Mouse (Mus musculus): ENCODE measurements around the gene Elovl5. TPM values are rescaled to one million over a fixed set of nuclear protein-coding genes. Genes with fewer than 3 reads are reported as not detected.

Elovl5 gene
- total and polyA plus RNA-seq, 2 experiments from 2014 or later, result 48.4 to 53.3 TPM

GRCm38 (mm10) chr9:77917622-77918131, 513 bp downstream of the Elovl5 start:
- no peaks in the 10 kb centered on the region for H3K9me3 ChIP-seq (replicated peaks; ENCODE audit: control insufficient read depth, low read length)
- 1% methylated on average over 43 of the region's 45 CpGs for WGBS
- DNase-seq (ENCODE audit: low spot score) (no peak), ATAC-seq (ENCODE audit: insufficient read depth, low read depth) (peak; percentile 42)
- peak overlapping the region; percentile 87 for H3K27ac ChIP-seq (ENCODE audit: low read depth)
- H3K4me1 ChIP-seq (ENCODE audit: control insufficient read depth, insufficient read depth), result peaks cover 13% of the 10 kb centered on the region; the same call in 1 of the 2 replicates
- no peak for TF ChIP-seq CTCF (IDR thresholded peaks at IDR 0.05; ENCODE audit: low read depth)
- no peak for TF ChIP-seq EP300 (IDR thresholded peaks at IDR 0.05; ENCODE audit: low read depth)
- H3K4me2 ChIP-seq (ENCODE audit: low read depth, low read length), result peak overlapping the region; percentile 91
- H3K36me3 ChIP-seq (replicated peaks; ENCODE audit: control insufficient read depth, insufficient read depth, low read length), result 0 out of 2 replicates have a peak, but pooled peaks cover 4% of the 10 kb centered on the region
- peak overlapping the region; percentile 81 for H3K4me3 ChIP-seq (ENCODE audit: low read depth, low read length)
- H3K9ac ChIP-seq (replicated peaks; ENCODE audit: low read depth, low read length), result peak overlapping the region; percentile 79
- H3K27me3 ChIP-seq (ENCODE audit: control insufficient read depth, insufficient read depth, low read length), result no peaks in the 10 kb centered on the region

GRCm38 (mm10) chr9:77918211-77918610, 1.0 kb downstream of the Elovl5 start:
- H3K4me3 ChIP-seq (ENCODE audit: low read depth, low read length), result peak overlapping the region; percentile 81
- H3K4me1 ChIP-seq (ENCODE audit: control insufficient read depth, insufficient read depth), result peaks cover 13% of the 10 kb centered on the region; the same call in 1 of the 2 replicates
- H3K27me3 ChIP-seq (ENCODE audit: control insufficient read depth, insufficient read depth, low read length), result no peaks in the 10 kb centered on the region
- ATAC-seq (ENCODE audit: insufficient read depth, low read depth), result no peak
- peak overlapping the region; percentile 91 for H3K4me2 ChIP-seq (ENCODE audit: low read depth, low read length)
- H3K27ac ChIP-seq (ENCODE audit: low read depth), result peak overlapping the region; percentile 87
- no peak for DNase-seq (ENCODE audit: low spot score)
- H3K9me3 ChIP-seq (replicated peaks; ENCODE audit: control insufficient read depth, low read length), result no peaks in the 10 kb centered on the region
- TF ChIP-seq EP300 (IDR thresholded peaks at IDR 0.05; ENCODE audit: low read depth) (no peak), CTCF (IDR thresholded peaks at IDR 0.05; ENCODE audit: low read depth) (no peak)
- 11% methylated on average over 10 of the region's 10 CpGs for WGBS
- H3K9ac ChIP-seq (replicated peaks; ENCODE audit: low read depth, low read length), result peak overlapping the region; percentile 79
- 0 out of 2 replicates have a peak, but pooled peaks cover 4% of the 10 kb centered on the region for H3K36me3 ChIP-seq (replicated peaks; ENCODE audit: control insufficient read depth, insufficient read depth, low read length)

GRCm38 (mm10) chr9:77918961-77919670, 2.0 kb downstream of the Elovl5 start:
- H3K27ac ChIP-seq (ENCODE audit: low read depth), result no peak overlapping the region
- TF ChIP-seq CTCF (IDR thresholded peaks at IDR 0.05; ENCODE audit: low read depth) (no peak), EP300 (IDR thresholded peaks at IDR 0.05; ENCODE audit: low read depth) (no peak)

DNA sequence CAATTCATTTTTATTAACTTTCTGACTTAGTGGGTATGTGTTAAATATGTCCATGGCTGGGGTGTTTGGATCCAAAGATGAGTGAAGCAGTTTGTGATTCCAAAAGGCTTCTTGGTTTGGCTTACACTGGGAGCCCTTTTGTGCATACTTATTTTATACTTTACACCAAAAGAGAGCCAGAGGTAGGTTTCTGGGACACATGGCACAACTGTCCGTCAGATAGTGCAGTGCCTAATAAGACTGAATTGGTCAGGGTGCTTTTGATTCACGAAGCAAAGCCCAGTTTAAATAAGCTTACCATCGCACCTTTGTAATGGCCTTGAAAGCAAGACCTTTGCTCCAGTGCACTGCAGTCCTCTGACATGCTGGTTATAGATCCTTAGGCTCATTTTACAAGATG, 3.3 kb downstream of the Elovl5 start:
- no peak overlapping the region for H3K9ac ChIP-seq (replicated peaks; ENCODE audit: low read depth, low read length)
- no peak overlapping the region for H3K4me3 ChIP-seq (ENCODE audit: low read depth, low read length)
- no peak for TF ChIP-seq EP300 (IDR thresholded peaks at IDR 0.05; ENCODE audit: low read depth)
- 86% methylated on average over 3 of the region's 3 CpGs for WGBS
- peaks cover 17% of the 10 kb centered on the region for H3K4me1 ChIP-seq (ENCODE audit: control insufficient read depth, insufficient read depth)
- ATAC-seq (ENCODE audit: insufficient read depth, low read depth) (no peak), DNase-seq (ENCODE audit: low spot score) (no peak)
- no peaks in the 10 kb centered on the region for H3K9me3 ChIP-seq (replicated peaks; ENCODE audit: control insufficient read depth, low read length)
- H3K36me3 ChIP-seq (replicated peaks; ENCODE audit: control insufficient read depth, insufficient read depth, low read length), result 0 out of 2 replicates have a peak, but pooled peaks cover 4% of the 10 kb centered on the region
- H3K27me3 ChIP-seq (ENCODE audit: control insufficient read depth, insufficient read depth, low read length), result no peaks in the 10 kb centered on the region
- H3K27ac ChIP-seq (ENCODE audit: low read depth), result no peak overlapping the region
- no peak overlapping the region for H3K4me2 ChIP-seq (ENCODE audit: low read depth, low read length)

More at GRCm38 (mm10) chr9:77918961-77919670, 2.0 kb downstream of the Elovl5 start:
- DNase-seq (ENCODE audit: low spot score), result no peak
- WGBS, result 53% methylated on average over 5 of the region's 5 CpGs
- Histone ChIP-seq H3K27me3 (ENCODE audit: control insufficient read depth, insufficient read depth, low read length) (no peaks in the 10 kb centered on the region), H3K4me1 (ENCODE audit: control insufficient read depth, insufficient read depth) (peaks cover 13% of the 10 kb centered on the region; the same call in 1 of the 2 replicates), H3K4me2 (ENCODE audit: low read depth, low read length) (peak overlapping the region; percentile 91), H3K4me3 (ENCODE audit: low read depth, low read length) (peak overlapping the region; percentile 81), H3K9ac (replicated peaks; ENCODE audit: low read depth, low read length) (no peak overlapping the region), H3K36me3 (replicated peaks; ENCODE audit: control insufficient read depth, insufficient read depth, low read length) (0 out of 2 replicates have a peak, but pooled peaks cover 4% of the 10 kb centered on the region), H3K9me3 (replicated peaks; ENCODE audit: control insufficient read depth, low read length) (no peaks in the 10 kb centered on the region)
- no peak for ATAC-seq (ENCODE audit: insufficient read depth, low read depth)

DNA sequence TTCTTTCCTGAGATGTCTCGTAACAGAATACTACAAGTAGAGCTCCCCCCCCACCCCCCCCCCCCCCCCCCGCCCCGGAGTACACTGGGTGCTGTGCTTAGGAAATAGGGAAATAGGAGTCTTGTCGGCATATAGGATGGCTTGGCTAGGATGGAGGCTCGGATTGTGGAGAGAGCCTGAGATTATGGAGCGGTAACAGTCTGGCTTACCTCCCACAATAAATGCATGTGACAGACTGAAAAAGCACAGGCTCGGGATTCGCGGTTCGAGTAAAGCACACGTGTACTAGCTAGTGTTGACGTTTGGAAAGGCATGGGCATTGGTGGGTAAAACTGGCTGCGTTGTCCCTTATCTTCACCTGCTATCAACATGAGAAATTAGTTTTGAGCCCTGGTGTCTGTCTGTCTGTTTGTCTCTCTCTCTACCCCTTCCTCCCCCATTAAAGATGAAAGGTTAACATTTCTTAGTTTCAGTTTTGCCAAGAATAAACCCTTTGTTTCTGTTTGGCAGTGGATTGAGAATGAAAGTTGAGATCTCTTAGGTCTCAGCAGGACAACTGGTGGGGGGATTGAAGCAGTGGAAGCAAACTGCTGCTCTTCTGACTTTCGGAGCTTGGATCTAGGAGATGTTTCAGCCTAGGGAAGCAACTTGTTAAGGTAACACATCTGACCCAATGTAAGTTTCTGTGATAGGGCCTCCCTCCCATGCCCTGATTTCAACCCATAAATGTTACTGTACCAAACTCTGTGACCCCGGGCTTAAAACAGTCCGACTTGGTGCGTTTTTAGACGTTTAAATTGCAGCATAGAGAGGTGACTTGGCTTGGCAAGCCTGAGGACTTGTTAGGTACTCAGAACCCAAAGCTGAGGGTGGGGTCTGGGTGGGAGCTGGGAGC, 4.4 kb downstream of the Elovl5 start:
- no peaks in the 10 kb centered on the region for H3K9me3 ChIP-seq (replicated peaks; ENCODE audit: control insufficient read depth, low read length)
- no peak overlapping the region for H3K27ac ChIP-seq (ENCODE audit: low read depth)
- TF ChIP-seq EP300 (IDR thresholded peaks at IDR 0.05; ENCODE audit: low read depth) (no peak), CTCF (IDR thresholded peaks at IDR 0.05; ENCODE audit: low read depth) (no peak)
- H3K4me2 ChIP-seq (ENCODE audit: low read depth, low read length), result peak overlapping the region; percentile 35; the same call in 1 of the 2 replicates
- H3K27me3 ChIP-seq (ENCODE audit: control insufficient read depth, insufficient read depth, low read length), result no peaks in the 10 kb centered on the region
- H3K4me3 ChIP-seq (ENCODE audit: low read depth, low read length), result peak overlapping the region; percentile 14
- no peak overlapping the region; the same call in 1 of the 2 replicates for H3K9ac ChIP-seq (replicated peaks; ENCODE audit: low read depth, low read length)
- DNase-seq (ENCODE audit: low spot score) (no peak), ATAC-seq (ENCODE audit: insufficient read depth, low read depth) (no peak)
- H3K36me3 ChIP-seq (replicated peaks; ENCODE audit: control insufficient read depth, insufficient read depth, low read length), result 0 out of 2 replicates have a peak, but pooled peaks cover 4% of the 10 kb centered on the region
- 35% methylated on average over 16 of the region's 18 CpGs for WGBS
- H3K4me1 ChIP-seq (ENCODE audit: control insufficient read depth, insufficient read depth), result peaks cover 27% of the 10 kb centered on the region
